Mouse (Mus musculus) layer of hippocampus, postnatal 14 days (tissue): ENCODE measurements around the gene Kif4. TPM values are rescaled to one million over a fixed set of nuclear protein-coding genes. Genes with fewer than 3 reads are reported as not detected.

Source experiments
- DNase-seq, 2 experiments: peaks; one replicate each; pipeline ENCODE4 v3.0.0; 2021 to 2022; ENCODE audit warnings: low spot score in 2 of 2, mixed read lengths in 1 of 2
- total RNA-seq, 2 experiments: library from RNA; stranded (reverse); gene quantifications; 2 replicates each; pipeline ENCODE4 v1.2.3; 2021

Kif4 gene
- total RNA-seq, 2 experiments from 2014 or later: 1.6 to 2.4 TPM

GRCm38 (mm10) chrX:100729665-100730188, 104.2 kb downstream of the Kif4 start, which contains the start of gene Gdpd2:
TSS of gene Gdpd2 (plus strand) at chrX:100729873.
- peak; percentile 5 to 7 for DNase-seq

GRCm38 (mm10) chrX:100730266-100730665, 104.7 kb downstream of the Kif4 start:
- no peak for DNase-seq

- no peak for DNase-seq
Measured at GRCm38 (mm10) chrX:100734359-100734758, 108.8 kb downstream of the Kif4 start.

DNA sequence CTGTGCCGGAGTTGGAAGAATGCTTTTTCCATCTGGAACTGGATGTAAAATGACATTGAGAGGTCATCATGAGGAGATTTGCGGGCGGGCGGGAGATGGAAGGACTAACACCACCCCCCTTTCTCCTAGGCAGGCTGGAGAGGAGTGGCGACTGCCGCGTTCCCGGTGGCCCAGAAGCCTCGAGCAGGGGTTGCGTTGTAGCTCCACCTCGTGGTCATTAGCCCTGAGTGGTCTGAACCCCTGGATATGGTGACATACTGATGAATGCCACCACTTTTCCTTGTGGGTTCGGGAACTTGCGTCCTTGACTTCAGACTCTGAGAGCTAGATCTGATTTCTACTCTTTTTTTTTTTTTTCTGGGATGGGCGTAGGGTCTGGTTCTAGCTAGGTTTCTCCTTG, 113.4 kb downstream of the Kif4 start:
- peak; percentile 54 to 73 for DNase-seq

DNA sequence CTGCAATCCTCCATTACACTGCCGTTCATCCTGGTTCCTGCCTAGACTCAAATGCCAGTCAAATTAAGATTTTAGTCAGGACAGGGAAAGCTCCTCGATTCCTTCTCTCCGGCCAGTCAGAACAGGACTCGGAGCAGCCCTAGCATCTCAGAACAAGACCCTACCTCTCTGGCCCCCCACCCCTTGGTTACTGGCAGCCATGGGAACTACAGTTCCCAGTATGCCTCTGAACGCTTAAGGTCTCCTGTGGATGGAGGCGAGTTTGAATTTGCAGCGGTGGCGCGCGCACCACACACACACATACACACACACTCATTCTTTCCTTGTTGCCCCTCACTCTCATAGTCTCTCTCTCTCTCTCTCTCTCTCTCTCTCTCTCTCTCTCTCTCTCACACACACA, 113.9 kb downstream of the Kif4 start:
- peak; percentile 6 for DNase-seq

GRCm38 (mm10) chrX:100740785-100741184, 115.2 kb downstream of the Kif4 start:
- DNase-seq: peak; percentile 5 to 20

DNA sequence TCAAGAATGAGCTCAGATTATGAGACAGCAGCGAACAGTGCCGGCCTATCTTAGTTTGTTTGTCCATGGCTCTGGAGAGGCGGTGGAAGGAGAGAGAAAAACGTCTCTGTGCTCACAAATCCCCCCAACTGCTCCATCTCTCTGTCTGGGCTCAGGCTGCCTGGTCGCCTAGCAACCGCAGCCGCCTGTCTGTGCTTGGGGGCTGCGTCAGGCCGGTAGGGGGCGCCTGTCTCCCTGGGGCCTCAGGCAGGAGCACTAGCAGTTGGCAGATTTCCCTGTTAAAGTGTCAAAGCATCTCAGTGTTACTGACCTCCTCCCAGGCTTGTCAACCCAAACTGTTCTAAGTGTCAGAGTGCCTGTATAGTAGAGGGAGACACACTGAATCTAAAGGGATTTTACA, 116.4 kb downstream of the Kif4 start:
- DNase-seq: peak; percentile 75 to 81

DNA sequence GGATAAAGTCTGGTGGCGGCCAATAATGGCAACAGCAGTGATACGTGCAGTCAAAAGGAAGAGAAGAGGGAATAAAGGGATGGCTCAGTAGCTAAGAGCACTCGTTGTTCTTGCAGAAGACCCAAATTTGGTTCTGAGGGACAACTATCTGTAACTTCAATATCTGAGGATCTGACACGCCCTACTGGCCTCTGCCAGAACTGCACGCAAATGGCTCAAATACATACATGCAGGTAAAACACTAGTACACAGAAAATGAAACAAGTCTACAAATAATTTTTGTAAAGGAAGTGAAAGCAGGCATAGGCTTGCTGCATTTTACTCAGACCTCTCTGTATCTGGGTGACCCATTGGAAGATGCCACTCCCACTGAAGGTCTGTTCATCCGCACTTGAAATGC, 140.3 kb downstream of the Kif4 start:
- no peak for DNase-seq

GRCm38 (mm10) chrX:100767181-100767884, 141.8 kb downstream of the Kif4 start, which contains the start of gene Dlg3:
TSS of gene Dlg3 (plus strand) at chrX:100767722.
- peak; percentile 54 to 72 for DNase-seq

GRCm38 (mm10) chrX:100767885-100768626, 142.5 kb downstream of the Kif4 start:
- no peak for DNase-seq

DNA sequence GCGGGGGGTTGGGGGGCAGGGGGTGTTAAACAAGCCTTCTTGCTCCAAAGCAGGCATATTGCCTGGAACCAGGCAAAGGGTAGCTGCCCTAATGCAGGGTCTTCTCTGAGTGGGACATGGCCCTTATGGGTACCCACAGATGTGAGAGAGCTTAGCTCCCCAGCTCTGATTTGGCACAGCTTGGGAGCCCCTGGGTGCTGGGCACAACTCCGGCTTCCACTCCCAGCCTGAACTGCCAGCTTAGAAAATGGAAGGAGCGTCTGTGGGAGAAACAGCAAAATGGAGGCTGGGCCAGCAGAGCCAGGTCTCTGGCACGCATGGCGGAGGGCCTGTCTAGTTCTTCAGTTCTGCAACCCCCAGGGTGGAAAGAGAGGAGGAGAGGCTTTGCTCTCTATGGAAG, 143.7 kb downstream of the Kif4 start:
- DNase-seq: peak in 1 of 2 experiments; percentile 29

- DNase-seq: peak in 1 of 2 experiments; percentile 27
Measured at GRCm38 (mm10) chrX:100774341-100774811, 148.8 kb downstream of the Kif4 start.

DNA sequence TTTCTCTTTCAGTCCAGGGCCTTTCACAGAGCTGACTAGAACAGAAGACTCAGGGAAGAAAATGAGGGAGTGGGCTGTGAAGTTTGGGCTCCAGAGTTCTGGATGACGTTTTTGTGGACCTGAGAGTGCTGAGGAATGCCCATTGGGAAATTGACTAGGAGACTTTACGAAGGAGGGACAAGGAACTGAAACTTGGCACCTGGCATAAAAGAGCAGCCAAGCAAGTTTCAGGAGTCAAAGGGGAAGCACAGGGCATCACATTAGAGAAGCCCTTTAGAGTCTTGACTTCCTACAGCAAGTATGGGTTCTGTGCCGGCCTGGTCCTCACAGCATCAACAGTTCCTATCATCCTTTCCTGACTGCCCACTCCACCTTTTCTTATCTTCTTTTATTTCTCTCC, 149.9 kb downstream of the Kif4 start:
- no peak for DNase-seq

DNA sequence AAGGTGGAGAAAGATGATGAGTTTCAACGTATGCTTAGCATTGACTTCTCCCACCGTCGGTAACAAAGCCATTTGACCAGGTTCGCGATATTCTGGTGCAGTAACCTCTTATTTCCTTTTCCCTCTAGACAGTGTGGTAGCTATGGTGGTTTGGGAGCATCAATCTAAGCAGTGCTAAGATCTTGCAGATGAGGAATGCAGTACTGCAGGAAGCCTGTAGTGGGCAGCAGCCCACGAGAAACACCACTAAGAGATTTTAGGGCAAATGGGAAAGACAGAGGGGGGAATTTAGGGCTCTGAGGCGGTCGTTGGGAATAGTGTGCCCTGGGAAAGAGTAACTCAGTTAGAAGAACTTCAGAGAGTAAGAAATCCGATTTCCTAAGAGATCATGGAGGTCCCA, 151.0 kb downstream of the Kif4 start:
- peak in 1 of 2 experiments; percentile 32 for DNase-seq

Other genes with a start within 250 kb of the Kif4 start
- gene Otud6a, start 196.7 kb upstream of the Kif4 start, total RNA-seq: not detected
- under 1 TPM in 1 of 2 experiments, not detected in 1; 0.16 TPM for gene Awat2, start 183.0 kb upstream of the Kif4 start, total RNA-seq
- gene Igbp1, start 131.4 kb upstream of the Kif4 start, total RNA-seq: 10 to 100 TPM; 34.5 to 36.8 TPM
- not detected for gene Dgat2l6, start 100.9 kb upstream of the Kif4 start, total RNA-seq
- gene Awat1, start 53.5 kb upstream of the Kif4 start, total RNA-seq: not detected
- under 1 TPM in 1 of 2 experiments, not detected in 1; 0.07 TPM for gene P2ry4, start 30.9 kb upstream of the Kif4 start, total RNA-seq
- gene Arr3, start 20.2 kb upstream of the Kif4 start, total RNA-seq: not detected
- gene Pdzd11, start 831 bp downstream of the Kif4 start, total RNA-seq: 10 to 100 TPM; 36.6 to 36.7 TPM
- 10 to 100 TPM; 13.1 to 19.1 TPM for gene Gdpd2, start 104.1 kb downstream of the Kif4 start, total RNA-seq
- 100 to 1,000 TPM; 138 to 153 TPM for gene Dlg3, start 142.0 kb downstream of the Kif4 start, total RNA-seq